Mouse (Mus musculus) small intestine, adult 2 months (tissue): Measurements from ENCODE around the gene Serpinf2.

Source experiments
- CTCF ChIP-seq: fragments of 200-500 bp; IDR thresholded peaks from 2 replicates; pipeline ENCODE4 v1.5.1; 2012; ENCODE audit warnings: low read depth, mild to moderate bottlenecking, control low read depth, inconsistent platforms, low read length, moderate library complexity, mixed read lengths; ENCODE audit not compliant: insufficient replicate concordance, insufficient read length; ENCODE audit errors: extremely low read depth
- POLR2A ChIP-seq: fragments of 200-500 bp; IDR thresholded peaks from 2 replicates; pipeline ENCODE4 v1.6.1; 2012; ENCODE audit warnings: low read depth, mild to moderate bottlenecking, control low read depth, inconsistent platforms, low read length, moderate library complexity

DNA sequence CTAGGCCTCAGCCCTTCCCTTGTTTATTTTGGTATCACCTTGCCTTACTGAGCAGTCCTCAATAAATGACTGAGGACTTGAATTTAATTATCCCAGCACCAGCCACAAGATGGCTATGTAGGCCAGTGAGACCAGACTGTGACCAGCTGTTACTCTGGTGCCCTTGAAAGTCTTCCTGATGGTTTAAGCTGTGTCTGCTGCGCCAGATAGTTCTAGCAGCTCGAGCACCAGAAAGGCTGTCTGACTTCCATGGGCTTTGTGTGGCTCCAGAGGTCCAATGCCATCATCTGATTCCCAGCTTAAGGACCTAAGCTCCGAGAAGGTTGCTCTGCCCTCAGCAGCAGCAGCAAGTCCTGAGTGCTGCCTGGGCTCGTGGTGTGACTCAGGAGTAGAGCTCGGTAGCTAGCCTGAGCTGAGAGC is 37.1 kb downstream of the Serpinf2 start:
- no peak for TF ChIP-seq POLR2A
- TF ChIP-seq CTCF = 0 out of 2 replicates have a peak, but pooled peaks have one; percentile 23
